Mouse (Mus musculus) gastrocnemius, postnatal 4 days (tissue): ENCODE measurements around the gene Hmg20a. TPM values are rescaled to one million over a fixed set of nuclear protein-coding genes. Genes with fewer than 3 reads are reported as not detected.
"Not testable (repeated sequence)": the region's sequence is repeated elsewhere in the genome, so short reads cannot be mapped to it uniquely, and the experiment has no call there.

Source experiments
- DNase-seq, 2 experiments: peaks; one replicate each; pipeline ENCODE4 v3.0.0; 2021 to 2022; ENCODE audit warnings: low spot score in 2 of 2, mixed read lengths in 2 of 2
- total RNA-seq, 2 experiments: library from RNA; stranded (reverse); gene quantifications; 2 replicates each; pipeline ENCODE4 v1.2.3; 2021

Gene Hmg20a
- total RNA-seq, 2 experiments from 2014 or later, result 43.2 to 44.0 TPM

DNA sequence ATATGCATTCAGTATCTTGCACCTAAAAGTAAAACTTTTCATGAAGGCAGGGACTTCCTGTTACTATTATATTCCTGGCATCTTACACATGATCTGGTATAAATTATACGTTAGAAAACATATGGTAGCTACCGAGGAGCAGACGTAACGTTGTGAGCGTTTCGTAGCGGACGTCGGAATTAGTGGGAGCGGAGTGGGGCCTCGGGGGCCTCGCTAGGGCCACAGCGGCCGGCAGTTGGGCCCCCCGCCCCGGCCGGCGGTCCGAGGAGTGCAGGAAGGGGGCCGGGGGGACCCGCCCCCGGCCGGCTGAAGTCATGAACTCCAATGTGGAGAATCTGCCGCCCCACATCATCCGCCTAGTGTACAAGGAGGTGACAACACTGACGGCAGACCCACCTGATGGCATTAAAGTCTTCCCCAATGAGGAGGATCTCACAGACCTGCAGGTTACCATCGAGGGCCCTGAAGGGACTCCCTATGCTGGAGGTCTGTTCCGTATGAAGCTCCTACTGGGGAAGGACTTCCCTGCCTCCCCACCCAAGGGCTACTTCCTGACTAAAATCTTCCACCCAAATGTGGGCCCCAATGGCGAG, 19.0 kb downstream of the Hmg20a start:
- not testable (repeated sequence) for DNase-seq

DNA sequence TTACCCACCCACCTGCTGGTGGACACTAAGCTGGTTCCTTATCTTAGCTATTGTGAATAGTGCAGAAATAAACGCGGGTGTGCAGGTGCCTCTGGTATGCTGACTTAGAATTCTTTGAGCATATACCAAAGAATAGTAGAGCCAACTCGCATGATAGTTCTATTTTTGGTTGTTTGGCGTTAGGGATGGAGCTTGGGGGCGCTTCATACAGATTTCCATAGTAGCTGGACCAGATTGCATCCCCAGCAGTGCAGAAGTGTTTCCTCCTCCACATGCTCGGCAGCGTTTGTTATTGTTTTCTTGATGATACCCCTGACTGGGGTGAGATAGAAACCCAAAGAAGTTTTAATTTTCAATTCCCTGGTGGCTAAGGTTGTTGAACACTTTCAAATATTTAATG, 21.3 kb downstream of the Hmg20a start:
- DNase-seq, result no peak

DNA sequence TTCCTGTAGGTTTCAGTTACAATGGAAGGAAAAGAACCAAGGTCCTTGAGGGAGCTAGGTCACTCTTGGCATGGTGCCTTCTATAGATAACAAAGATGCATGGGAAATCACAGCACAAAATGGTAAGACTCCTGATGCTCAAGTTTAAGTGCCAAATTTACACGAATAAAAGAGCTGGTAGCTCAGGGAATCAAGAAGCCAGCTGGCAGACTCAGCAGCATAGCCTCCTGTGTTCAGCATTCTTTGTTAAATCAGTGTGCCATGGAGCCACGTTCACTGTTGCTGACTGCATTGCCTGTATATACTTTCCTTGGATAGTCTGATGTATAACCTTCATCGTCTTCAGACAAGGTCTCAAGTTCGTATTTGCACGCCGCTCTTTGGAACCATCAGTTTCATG, 33.2 kb downstream of the Hmg20a start:
- no peak for DNase-seq

DNA sequence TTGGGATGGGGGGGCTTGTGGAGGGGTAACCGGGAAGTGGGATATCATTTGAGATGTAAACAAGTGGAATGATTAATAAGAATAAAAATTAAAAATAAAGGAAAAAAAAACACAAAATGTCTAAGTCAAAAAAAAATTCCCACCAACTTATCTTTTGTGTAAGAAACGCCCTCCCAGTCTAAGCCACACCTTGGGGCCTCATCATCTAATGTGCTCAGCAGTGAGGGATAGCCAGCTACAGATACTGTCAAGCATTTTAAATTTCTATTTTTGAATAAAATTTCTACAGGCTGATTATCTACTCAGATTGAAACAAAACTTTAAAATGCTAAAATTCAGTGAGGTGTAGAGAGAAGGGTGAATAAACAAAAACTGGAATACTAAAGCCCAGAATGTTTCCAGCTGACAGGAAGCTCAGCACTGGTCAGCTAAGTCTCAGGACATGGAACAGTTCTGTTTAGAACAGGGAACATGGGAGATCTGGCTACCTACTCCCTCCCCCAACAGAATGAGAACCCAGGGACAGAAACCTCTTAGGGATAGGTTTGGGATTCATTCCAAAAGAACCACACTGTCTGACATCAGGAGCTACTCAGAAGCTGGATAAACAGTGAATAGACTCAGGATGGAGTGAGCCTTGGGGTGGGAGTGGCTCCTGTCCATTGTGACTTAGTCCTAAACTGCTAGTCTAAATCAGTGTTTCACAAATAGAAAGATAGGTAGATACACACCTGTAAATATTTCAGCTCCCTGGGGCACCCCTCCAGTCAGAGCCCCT, 34.8 kb downstream of the Hmg20a start:
- DNase-seq, result no peak

DNA sequence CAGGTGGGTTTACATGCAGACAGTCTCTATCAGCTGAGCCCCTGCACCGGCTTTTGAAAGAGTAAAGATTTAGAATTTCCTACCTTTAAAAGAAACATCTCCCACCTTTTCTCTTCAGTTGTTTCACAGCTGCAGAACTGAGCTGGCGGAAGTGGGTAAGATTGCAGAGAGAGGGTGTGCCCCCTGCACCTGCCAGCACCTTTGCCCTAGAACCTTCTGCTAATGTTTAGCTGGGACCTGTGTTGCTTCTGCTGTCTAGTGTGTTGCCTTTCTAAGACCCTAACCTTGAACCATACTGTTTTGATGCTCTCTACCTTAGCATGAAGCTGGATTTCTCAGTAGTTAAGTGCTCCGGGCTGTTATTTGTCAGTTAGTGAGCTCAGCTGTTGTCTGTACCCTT, 38.0 kb downstream of the Hmg20a start:
- DNase-seq, result no peak

DNA sequence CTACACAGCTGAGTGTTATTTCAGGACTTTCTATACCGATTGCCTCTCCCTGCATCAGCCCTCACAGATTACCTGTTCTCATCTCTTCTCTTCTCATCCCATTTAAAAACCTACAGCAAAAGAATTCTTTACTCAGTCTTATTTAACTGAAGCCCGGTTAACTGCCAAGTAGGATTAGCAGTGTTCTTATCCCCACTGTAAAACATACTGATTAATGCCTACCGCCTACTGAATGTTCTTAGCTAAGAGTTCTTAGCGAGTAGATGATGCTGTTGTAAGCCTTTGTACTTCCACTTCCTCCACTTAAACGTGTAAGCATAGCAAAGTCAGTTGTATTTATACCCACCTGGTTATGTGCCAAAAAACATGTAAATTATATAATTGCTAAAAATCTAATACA, 42.6 kb downstream of the Hmg20a start:
- no peak for DNase-seq

DNA sequence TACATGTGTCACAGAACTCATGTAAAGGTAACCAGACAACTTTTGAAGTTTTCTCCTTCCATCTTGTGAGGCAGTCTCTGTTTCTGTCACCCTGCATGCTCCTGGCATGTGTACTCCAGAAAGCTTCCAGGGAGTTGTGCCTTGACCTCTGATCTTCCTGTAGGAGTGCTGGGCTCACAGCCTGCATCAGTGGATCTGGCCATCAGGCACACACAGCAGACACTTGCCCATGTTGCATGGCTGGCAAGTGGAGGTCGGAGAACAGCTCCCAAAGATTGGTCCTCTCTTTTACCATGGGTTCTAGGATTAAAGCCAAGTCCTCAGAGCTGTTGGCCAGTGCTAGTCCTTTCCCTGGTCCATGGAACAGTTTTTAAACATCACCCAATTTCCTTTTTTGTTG, 44.2 kb downstream of the Hmg20a start:
- DNase-seq, result no peak

DNA sequence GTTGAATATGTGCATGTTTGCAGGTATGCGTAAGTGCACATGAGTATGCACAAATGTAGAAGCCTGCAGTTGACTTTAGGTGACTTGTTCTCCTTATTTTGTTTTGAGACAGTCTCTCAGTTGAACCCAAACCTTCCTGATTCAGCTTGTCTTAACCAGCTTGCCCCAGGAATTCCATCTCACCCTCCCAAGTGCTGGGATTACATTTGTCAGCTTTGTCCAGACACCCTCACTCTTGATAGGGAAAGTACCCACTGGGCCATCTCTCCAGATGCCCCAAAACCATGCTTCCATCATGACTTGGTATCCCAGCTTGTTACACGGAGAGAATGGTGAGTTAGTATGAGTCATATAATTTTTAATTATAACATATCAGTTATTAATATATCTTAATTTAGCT, 44.6 kb downstream of the Hmg20a start:
- no peak for DNase-seq

DNA sequence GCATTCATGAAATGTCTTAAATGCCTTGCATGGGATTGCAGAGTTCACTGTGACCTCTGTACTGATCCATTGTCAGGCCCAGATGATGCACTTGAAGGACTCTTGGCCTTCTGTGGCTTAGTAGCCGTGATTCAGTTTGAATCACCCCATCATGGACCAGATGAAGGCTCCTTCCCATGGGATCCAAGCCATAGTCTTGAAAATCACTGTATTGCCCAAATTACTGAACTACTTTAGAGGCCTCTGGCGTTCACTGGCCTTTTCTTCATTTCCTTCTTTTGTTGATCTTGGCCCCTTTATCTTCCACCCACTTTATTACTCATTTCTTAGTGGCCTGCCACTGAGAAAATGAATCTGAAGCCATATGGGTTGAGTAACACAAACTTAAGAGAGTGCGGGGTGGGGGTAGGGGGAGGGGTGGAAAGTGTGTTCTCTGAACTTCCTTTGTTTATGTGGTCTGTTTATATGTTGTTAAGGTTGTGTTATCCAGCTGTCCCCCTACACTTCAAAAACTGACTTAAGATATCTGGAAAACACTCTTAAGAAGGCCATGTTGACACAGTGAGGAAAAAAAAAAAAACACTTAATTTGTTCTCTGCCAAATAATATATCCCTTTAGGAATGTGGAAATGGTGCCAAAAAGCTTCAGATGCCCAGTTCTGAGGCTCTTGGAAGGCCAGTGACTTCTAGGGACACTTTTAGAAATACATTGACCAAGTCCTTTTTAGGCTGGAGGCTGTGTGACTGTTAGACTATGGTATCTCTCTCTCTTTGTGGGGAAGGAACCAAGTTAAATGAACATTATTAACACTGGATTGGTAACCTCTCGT, 45.5 kb downstream of the Hmg20a start:
- DNase-seq, result no peak

DNA sequence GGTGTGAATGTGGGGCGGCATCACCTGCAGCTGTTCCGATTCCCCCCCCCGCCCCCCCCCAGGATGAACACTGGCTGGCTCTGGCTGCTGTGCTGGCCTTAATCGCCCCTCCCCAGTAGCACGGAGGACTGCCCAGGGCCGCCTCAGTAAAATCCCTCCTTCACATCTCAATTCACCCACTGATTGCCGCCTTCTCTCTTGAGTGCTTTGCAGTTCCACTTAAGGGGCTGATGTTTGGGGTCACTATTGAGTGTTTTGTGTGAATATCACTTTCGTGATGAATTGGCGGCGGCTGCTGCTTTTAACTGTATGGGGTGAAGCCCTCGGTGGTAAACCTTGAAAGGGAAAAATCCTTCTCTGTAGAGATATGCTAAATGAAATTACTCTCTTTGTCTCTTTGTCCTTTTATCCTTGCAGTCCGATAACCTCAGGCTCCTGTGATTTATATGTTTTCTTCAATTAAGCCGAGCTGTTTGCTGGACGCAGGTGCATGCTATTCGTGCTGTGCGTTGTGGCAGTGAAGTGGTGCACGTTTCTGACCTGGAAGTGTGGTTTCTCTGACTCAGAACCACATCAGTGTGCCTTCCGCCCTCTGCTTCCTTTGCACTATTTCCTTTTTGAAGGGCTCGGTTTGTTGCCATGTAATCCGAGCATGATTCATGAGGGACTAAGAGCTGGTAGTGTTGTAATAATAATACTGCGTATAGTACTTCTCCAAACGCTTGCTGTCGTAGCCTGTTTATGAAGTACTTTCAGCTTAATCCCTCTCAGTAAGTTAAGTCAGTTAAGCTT, 46.6 kb downstream of the Hmg20a start:
- DNase-seq, result no peak

DNA sequence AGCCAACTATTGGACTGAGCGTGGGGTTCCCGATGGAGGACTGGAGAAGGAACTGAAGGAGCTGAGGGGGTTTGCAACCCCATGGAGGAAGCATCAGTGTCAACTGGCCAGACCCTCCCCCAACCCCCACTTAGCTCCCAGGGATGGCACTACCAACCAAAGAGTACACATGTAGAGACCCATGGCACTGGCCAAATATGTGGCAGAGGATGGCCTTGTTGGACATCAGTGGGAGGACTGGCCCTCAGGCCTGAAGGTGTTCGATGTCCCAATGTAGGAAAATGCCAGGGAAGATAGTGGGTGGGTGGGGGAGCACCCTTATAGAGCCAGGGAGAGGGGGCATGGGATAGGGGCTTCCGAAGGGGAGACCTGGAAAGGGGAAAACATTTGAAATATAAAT, 47.8 kb downstream of the Hmg20a start:
- no peak for DNase-seq

DNA sequence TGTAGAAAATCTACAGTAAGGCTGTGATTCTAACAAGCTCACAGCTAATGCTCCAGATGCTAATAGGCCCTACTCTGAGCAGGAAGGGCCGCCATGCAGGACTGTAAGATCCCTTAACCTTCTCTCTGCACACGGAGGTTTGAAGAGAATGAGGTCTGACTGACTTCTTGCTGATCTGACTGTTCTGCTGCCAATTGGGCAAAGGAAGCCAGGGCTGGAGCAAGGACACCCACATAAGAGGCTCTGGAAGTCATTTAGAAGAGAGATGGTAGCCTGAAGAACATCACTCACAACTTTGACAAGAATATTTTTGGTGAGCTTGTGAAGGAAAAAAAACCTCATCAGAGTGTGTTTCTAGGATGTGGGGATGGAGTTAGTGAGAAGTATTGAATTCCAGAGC, 51.2 kb downstream of the Hmg20a start:
- no peak for DNase-seq

DNA sequence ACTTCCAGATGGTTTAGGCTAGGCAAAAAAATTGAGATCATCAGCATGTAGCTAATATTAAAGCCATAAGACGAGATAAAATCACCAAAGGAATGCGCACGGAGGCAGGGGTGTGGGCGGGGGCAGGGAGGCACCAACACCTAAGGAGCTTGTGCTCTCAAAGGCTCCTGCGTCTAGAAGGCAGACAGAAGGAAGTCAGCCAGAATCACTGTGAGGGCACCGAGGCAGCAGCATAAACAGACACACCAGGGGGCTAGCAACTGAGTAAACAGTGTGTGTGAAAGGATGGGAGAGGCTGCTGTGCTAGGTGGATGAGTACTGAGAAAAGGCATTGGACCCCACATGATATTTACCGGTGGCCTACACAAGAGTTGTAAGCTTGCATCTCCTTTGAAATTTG, 51.9 kb downstream of the Hmg20a start:
- DNase-seq, result no peak

DNA sequence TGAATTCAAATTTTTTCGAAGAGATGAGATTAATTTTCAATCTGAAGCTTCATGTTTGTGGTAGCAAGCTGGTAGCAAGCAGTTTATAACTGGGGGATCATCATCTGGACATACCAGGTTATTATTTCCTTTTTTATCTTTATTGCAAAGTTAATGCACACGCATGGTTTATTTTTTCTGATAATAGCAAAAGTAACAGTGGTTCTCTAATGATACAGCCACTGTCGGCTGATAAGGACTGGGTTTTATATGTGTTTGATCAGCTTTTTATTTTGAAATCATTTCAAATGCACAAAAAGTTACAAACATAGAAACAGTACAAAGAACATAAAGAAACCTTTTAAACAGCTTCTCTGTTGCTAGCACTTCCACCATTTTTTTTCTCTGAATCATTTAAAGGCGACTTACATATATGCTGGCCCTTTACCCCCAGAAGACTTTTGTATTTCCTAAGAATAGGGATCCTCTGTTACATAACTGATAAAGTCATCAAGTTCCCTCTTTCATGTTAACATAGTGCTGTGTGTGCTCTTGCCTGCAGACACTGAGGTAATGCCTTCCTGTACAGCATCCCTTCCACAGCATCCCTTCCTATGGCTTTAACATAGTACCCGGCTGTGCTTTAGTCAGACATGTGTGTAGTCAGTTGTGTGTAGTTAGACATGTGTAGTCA, 60.7 kb downstream of the Hmg20a start:
- DNase-seq, result no peak

DNA sequence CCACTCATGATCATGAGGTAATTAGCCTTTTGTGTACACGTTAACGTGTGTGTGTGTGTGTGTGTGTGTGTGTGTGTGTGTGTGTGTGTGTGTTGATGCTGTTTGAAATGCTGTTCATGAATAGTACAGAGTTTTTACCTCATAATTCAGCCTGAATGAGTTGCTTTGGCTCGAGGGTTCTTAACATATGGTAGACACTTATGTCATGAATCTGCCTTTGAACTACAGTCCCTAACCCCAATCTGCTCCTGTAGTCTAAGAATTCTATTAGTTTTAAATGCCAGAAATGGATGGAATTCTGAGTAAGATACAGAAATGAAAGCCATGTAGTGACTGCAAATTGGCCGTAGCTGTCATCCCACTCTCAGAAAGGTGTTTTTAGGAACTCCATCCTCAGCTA, 64.2 kb downstream of the Hmg20a start:
- no peak for DNase-seq

DNA sequence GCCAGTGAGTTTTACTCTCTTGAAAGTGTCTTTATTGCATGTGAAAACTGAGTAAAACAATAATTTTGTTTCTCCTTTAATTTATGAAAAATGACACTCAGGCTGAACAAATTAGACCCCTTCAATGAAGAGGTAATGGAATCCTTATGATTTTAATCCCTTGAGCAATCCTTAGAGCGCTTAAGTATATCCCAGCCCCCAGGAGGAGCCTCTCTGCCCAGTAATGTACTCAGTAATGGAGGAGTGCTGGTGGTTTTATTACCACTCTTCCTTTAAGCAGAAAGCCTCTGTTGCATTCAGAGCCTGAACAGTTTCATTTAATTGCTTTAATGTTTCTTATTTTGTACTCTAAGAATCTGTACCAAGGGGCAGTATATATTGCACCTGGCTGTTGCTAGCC, 67.0 kb downstream of the Hmg20a start:
- no peak for DNase-seq

DNA sequence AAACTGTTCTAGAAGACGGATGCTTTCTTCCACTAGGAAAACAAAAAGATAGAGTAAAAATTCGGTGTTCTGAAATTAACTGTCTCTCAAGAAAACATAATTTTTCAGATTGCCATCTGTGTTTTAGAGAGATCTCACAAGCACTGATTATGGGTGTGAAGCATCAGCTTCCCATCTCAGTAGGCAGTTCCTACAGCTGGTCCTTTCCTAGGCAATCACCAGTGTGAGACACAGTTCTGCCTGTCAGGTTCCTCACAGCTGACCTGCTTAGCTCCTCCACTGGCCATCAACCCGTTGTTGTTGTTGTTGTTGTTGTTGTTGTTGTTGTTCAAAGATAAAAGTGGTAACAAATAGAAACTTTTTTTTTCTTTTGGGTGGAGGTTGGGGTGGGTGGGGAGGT, 67.7 kb downstream of the Hmg20a start:
- no peak for DNase-seq

DNA sequence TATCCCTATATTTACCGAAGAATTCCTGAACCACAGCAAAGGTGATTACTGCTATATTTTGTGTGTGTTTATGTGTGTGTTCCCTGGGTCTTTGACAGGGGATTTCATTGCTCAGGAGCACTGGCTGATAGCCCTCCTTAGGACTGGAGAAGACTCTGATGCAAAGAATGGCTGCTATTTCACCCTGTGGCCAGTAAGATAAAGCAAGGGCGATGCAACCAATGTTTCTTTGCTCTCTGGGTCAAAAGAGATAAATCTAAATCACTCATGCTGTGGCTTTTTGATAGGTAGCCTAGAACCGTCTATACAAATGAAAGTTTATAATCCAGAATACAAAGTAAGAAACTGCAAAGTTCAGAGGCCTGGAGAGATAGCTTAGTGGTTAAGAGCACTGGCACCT, 69.2 kb downstream of the Hmg20a start:
- no peak for DNase-seq

DNA sequence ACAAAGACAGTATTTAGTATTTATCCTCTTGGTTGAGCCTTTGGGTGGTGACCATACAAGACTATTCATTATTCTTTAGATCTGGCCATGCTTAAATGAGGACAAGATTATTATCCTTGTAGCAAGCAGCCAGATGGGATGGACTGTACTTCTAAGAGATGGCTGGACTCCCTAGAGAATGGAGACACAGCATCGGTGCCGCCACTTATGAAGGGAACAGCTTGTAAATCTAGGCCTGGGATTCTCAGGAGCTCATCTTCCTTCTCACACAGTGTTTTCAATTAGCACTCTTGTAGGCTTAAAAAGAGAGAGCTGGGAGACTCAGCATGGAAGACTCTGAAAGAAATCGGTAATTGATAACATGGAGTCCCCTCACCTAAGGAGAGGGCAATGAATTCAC, 74.0 kb downstream of the Hmg20a start:
- no peak for DNase-seq

DNA sequence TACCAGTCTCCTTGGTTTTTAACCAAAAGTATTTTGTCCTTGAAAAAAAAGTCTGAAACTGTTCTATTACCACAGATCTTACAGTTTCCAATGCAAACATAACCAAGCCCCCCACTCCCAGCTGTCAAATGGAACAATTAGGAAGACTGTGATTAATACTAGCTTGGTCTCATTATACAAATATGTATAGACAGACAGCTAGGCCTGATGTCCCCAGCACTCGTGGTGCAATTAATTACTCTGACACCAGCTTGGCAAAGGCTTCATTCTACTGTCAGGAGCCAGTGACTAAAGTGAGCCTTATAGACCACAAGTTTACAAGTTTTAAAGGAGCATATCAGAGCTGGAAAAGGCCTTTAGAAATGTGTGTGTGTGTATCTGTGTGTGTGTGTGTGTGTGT, 74.5 kb downstream of the Hmg20a start:
- DNase-seq, result no peak

DNA sequence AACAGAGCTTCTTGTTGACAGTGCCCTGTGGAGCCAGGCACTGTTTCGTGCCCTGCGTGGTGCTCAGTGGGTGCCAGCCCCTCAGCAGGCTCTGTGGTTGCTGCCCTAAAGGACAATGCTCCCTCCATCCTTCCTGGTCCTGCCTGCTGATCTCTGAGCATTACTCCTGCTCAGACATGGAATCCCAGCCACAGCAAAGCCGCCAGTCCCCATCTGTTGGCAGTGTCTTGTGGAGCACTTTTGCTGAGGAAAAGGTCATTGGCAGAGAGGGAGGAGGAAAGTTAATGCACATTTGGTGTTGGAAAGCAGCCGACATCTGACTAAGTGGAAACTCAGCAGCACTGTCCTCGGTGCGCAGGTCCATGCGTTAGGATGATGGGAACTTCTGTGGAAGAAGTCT, 76.7 kb downstream of the Hmg20a start:
- DNase-seq, result no peak
